Mouse (Mus musculus) heart, embryonic 16.5 days (tissue): ENCODE data around the gene Zfp609. TPM values are rescaled to one million over a fixed set of nuclear protein-coding genes. Genes with fewer than 3 reads are reported as not detected.

ENCODE experiments used
- polyA plus RNA-seq: library from polyadenylated mRNA; unstranded; fragments of >200 nt; fragmentation: Nextera tagmentation; extraction: Ambion mirVana; gene quantifications from 2 replicates; pipeline ENCODE4 v1.2.1, GENCODE M21; 2015

The Zfp609 gene
- polyA plus RNA-seq, 1 experiment from 2014 or later, result 4.2 TPM

Other genes starting within 250 kb of the Zfp609 start
- 11.0 and 12.0 TPM in 2 replicates for gene Plekho2, start 247.5 kb downstream of the Zfp609 start, polyA plus RNA-seq
- 11.9 and 13.9 TPM in 2 replicates for gene Pif1, start 240.4 kb downstream of the Zfp609 start, polyA plus RNA-seq
- 105 and 108 TPM in 2 replicates for gene Rbpms2, start 197.9 kb downstream of the Zfp609 start, polyA plus RNA-seq
- 299 and 313 TPM in 2 replicates for gene Oaz2, start 159.6 kb downstream of the Zfp609 start, polyA plus RNA-seq
- 85.6 and 105 TPM in 2 replicates for gene Pclaf, start 62.7 kb upstream of the Zfp609 start, polyA plus RNA-seq
- 21.7 and 22.5 TPM in 2 replicates for gene Trip4, start 81.2 kb upstream of the Zfp609 start, polyA plus RNA-seq
- gene Csnk1g1, start 81.4 kb upstream of the Zfp609 start, polyA plus RNA-seq, result 11.7 and 12.4 TPM in 2 replicates
- gene Ppib, start 232.7 kb upstream of the Zfp609 start, polyA plus RNA-seq, result 354 and 365 TPM in 2 replicates
- gene Snx22, start 242.2 kb upstream of the Zfp609 start, polyA plus RNA-seq, result 1.4 and 1.8 TPM in 2 replicates